Mouse (Mus musculus): Measurements from ENCODE around the gene Asrgl1.
"Not testable (repeated sequence)": the region's sequence is repeated elsewhere in the genome, so short reads cannot be mapped to it uniquely, and the experiment has no call there.

The Asrgl1 gene

GRCm38 (mm10) chr19:9135512-9136331 is at the start of gene Asrgl1:
Asrgl1 (minus strand) TSS chr19:9135636.
- DNase-seq (ENCODE audit: low spot score in 2 of 2): peak; percentile 86 to 89

GRCm38 (mm10) chr19:9146214-9146613 is 10.8 kb upstream of the Asrgl1 start:
- DNase-seq (ENCODE audit: low spot score in 2 of 2): no peak

- DNase-seq (ENCODE audit: low spot score in 2 of 2): no peak
Measured at GRCm38 (mm10) chr19:9143639-9144125, 8.2 kb upstream of the Asrgl1 start.

GRCm38 (mm10) chr19:9143230-9143629 is 7.8 kb upstream of the Asrgl1 start:
- no peak for DNase-seq (ENCODE audit: low spot score in 2 of 2)

GRCm38 (mm10) chr19:9140361-9140760 is 4.9 kb upstream of the Asrgl1 start:
- not testable (repeated sequence) for DNase-seq (ENCODE audit: low spot score in 2 of 2)

- DNase-seq (ENCODE audit: low spot score in 2 of 2): no peak
Measured at GRCm38 (mm10) chr19:9137159-9137558, 1.7 kb upstream of the Asrgl1 start.

- no peak for DNase-seq (ENCODE audit: low spot score in 2 of 2)
Measured at GRCm38 (mm10) chr19:9134746-9135511, 507 bp downstream of the Asrgl1 start.

GRCm38 (mm10) chr19:9129996-9130395 is 5.4 kb downstream of the Asrgl1 start:
- no peak for DNase-seq (ENCODE audit: low spot score in 2 of 2)

- no peak for DNase-seq (ENCODE audit: low spot score in 2 of 2)
Measured at GRCm38 (mm10) chr19:9128499-9129194, 6.8 kb downstream of the Asrgl1 start.

GRCm38 (mm10) chr19:9123986-9124385 is 11.4 kb downstream of the Asrgl1 start:
- DNase-seq (ENCODE audit: low spot score in 2 of 2): not testable (repeated sequence)

GRCm38 (mm10) chr19:9122390-9122789 is 13.0 kb downstream of the Asrgl1 start:
- no peak for DNase-seq (ENCODE audit: low spot score in 2 of 2)

- DNase-seq (ENCODE audit: low spot score in 2 of 2): no peak
Measured at GRCm38 (mm10) chr19:9119655-9120425, 15.6 kb downstream of the Asrgl1 start.

- DNase-seq (ENCODE audit: low spot score in 2 of 2): no peak
Measured at GRCm38 (mm10) chr19:9117275-9117674, 18.2 kb downstream of the Asrgl1 start.

GRCm38 (mm10) chr19:9116268-9116667 is 19.2 kb downstream of the Asrgl1 start:
- no peak for DNase-seq (ENCODE audit: low spot score in 2 of 2)

- DNase-seq (ENCODE audit: low spot score in 2 of 2): no peak
Measured at GRCm38 (mm10) chr19:9112043-9112442, 23.4 kb downstream of the Asrgl1 start.

GRCm38 (mm10) chr19:9110182-9110869 is 25.1 kb downstream of the Asrgl1 start:
- peak in 1 of 2 experiments; percentile 35 for DNase-seq (ENCODE audit: low spot score in 2 of 2)

GRCm38 (mm10) chr19:9108536-9108935 is 26.9 kb downstream of the Asrgl1 start:
- no peak for DNase-seq (ENCODE audit: low spot score in 2 of 2)

- DNase-seq (ENCODE audit: low spot score in 2 of 2): no peak
Measured at GRCm38 (mm10) chr19:9107379-9107755, 28.1 kb downstream of the Asrgl1 start.

GRCm38 (mm10) chr19:9106751-9107378 is 28.6 kb downstream of the Asrgl1 start:
- DNase-seq (ENCODE audit: low spot score in 2 of 2): no peak

GRCm38 (mm10) chr19:9106096-9106495 is 29.3 kb downstream of the Asrgl1 start:
- DNase-seq (ENCODE audit: low spot score in 2 of 2): no peak
